Mouse (Mus musculus) heart, postnatal 36 days (tissue): Measurements from ENCODE around the gene Tango6. TPM values are rescaled to one million over a fixed set of nuclear protein-coding genes. Genes with fewer than 3 reads are reported as not detected.
"Not testable (repeated sequence)": the region's sequence is repeated elsewhere in the genome, so short reads cannot be mapped to it uniquely, and the experiment has no call there.

Experiments used
- DNase-seq, 2 experiments: peaks; one replicate each; pipeline ENCODE4 v3.0.0; 2021 to 2022
- intact Hi-C: fragments of 180-260 bp; cut with DNase I; formaldehyde crosslinking; loops from one replicate; pipeline ENCODE4 v1.15.1; 2025
- total RNA-seq, 2 experiments: library from RNA; stranded (reverse); gene quantifications; 2 replicates each; pipeline ENCODE4 v1.2.3; 2021

Tango6 gene
- total RNA-seq, 2 experiments from 2014 or later = 10.7 to 11.2 TPM

DNA sequence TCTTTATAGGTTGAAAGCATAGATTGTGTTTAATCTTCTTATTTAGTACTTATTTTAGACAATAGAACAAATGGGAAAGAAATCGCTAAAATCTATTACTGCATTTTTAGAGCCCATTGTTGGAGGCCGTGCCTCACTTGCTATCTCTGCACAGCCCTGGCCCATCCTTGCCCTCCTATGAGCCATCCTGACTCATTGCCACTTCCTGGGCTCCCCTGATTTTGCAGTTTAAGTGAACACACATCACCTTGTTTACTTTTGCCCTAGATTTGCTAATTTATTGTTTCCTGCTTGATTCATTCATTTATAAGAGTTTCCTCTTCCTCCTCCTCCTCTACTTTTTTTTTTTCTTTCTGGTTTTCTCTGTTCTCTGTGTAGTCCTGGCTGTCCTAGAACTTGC, 55.0 kb downstream of the Tango6 start:
- intact Hi-C loops = no loop called here
- no peak for DNase-seq

DNA sequence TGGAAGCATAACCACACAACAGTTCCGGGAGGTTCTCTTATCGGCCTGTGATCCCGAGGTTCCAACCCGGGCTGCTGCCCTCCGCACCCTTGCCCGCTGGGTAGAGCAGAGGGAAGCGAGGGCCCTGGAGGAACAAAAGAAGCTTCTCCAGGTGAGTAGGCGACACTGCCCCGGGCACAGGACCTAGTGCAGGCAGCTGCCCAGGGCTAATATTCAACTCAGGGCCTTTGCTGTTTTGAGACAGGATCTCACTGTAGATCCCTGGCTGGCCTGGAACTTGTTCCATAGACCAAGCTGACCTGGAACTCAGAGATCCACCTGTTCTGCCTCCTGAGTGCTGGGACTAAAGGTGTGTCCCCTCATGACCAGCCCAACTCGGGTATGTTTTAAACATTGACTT, 59.5 kb downstream of the Tango6 start:
- intact Hi-C loops = no loop called here
- no peak for DNase-seq

DNA sequence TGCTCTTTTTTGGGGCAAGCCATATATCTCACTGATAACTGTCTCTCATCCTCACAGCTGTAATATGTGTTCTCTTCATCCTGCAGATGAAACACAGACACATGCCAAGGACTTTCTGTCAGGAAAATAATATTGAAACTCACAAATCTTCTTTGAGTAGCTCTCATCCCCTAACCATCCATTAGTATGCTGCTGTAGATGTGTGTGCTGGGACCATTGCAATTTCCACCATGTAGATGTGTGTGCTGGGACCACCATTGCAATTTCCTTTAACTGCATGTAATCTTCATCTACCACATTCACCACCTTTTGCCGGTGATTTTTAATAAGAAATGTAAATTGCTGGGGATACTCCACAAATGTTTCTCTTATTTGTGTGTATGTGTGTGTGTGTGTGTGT, 60.5 kb downstream of the Tango6 start:
- no peak for DNase-seq
- intact Hi-C loops = no loop called here

DNA sequence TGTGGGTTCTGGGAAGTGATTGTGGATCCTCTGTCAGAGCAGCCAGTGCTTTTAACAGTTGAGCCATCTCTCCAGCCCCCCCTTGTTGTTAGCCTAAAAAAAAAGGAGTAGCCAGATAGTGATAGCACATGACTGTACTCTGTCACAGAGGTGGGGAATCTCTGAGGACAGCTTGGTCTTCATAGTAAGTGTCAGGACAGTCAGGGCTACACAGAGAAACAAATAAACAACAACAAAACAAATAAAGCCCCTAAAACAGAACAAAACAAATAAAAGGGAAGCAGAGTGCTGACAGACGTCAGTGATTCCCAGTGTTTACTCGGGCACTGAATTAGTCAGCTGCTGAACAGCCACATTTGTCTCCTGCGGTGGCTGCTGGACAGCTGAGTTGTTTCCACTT, 70.6 kb downstream of the Tango6 start:
- DNase-seq = no peak
- intact Hi-C loops = no loop called here

DNA sequence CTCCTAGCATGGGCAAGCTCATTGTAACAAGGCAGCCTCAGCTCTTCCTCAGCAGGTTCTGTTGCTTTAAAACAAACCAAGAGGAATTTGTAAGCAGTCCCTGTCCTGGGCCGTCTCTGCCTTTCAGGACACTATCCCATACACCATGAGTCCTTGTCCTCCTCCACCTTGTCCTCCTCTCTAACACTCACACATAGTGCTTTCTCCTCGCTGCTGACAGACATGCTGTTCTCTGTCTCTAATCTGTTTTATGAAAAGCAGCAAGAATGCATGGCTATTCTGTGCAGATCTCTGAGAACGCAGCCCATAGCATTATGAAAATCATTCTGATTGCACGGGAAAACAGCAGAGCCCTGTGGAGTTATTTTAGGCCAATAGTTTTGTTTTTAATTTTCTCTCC, 78.4 kb downstream of the Tango6 start:
- intact Hi-C loops = no loop called here
- DNase-seq = no peak

DNA sequence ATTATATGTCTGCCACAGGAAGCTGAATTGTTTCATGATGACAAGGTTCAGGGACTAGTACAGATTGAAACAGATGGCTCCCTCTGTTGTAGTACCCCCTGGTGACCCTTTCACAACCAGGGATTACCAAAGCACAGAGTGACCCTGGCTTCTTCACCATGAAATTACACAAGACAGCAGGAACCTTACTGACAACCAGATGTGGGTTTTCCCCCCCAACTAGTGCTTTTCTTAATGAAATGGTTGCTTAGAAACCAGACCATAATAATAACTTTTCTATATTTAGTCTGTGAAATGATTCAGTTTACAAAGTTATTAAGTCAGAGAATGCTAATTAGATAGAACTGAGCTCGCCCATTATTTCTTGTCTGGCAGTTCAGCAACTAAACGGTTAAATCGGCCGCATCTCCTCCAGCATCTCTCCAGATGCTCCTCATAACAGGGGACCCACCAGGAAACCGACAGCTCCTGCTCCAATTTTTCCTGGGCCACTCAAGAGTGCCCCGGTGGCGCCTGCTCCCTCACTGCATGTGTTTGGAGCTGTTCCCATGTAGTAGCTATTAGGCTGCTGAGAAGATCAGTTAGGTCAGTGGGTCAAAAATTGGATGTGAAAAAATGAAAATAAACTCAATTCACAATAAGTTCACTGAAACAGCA, 79.1 kb downstream of the Tango6 start:
- no peak for DNase-seq
- intact Hi-C loops = no loop called here

DNA sequence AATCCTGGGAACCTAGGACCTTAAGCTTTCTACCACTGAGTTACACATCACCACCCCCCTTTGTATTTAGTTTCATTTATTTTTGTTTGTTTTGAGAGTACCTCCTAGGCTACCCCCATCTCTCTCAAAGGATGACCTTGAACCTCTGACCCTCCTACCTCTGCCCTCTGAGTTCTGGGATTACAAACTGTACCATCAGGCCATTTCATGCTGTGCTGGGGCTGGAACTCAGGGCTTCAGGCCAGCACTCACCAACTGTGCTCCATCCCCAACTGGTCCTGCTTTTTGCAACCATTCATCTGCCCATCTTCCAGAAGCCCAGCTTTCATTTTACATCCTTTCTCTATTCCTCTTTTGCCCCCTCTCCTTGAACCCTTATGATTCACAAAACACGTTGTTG, 81.7 kb downstream of the Tango6 start:
- no peak for DNase-seq
- intact Hi-C loops = no loop called here

DNA sequence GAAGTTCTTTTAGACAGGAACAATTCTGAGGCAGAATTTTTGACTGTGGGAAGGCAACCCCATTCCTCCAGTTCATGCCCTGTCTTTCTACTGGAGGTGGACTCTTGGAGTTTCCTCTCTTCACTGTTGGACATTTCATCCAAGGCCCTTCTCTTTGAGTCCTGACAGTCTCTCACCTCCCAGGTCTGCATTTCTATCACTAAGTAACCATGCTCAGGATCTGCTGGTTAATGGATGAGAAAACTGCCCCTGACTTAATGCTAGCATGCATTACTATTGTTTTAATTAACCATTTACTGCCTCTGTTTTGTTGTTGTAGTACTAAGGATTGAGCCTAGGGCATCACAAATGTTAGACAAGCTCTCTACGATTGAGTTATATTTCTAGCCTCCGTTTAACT, 82.7 kb downstream of the Tango6 start:
- DNase-seq = no peak
- intact Hi-C loops = no loop called here

DNA sequence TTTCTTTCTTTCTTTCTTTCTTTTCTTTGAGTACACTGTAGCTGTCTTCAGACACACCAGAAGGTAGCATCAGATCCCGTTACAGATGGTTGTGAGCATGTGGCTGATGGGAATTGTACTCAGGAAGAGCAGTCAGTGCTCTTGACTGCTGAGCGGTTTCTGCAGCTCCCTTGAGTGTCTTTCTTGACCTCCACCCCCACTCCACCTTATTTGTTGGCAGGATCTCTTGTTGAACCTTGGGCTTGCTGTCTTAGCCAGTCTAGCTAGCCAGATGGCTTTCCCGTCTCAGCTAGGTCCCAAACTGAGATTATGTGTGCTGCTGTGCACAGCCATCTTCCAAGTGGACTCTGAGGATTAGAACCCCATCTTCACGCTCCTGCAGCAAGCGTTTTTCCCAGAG, 83.9 kb downstream of the Tango6 start:
- no peak for DNase-seq
- intact Hi-C loops = no loop called here

DNA sequence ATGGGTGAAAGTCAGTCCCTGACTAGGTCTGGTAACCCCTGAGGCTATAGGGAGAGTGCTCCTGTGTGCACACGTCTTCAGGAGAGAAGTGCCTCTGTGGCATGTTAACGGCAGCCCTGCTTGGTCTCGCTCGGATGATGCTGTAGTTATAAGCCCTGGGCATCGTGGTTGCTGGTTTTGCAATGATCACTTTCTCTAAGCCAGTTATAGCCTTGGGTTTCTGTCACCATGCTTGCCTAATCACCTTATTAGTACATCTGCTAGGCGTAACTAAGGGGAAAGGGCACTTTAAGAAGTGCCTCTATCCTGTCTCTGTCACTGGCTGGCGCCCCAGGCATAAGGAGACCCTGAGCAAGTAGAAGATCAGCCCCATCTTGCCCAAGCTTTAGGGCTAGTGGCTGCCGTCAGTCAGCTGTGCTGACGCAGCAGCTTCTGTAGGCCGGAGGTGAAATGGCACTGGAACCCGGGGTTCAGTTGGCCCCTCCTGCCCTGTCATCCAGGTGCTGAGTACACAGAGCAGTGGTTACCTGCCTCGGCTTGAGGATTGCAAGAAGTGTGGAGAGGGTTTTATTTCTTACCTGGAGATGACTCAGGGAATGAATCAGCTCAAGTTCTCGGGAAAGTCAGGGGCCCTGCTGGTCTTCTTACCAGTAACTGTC, 86.4 kb downstream of the Tango6 start:
- intact Hi-C loops = no loop called here

DNA sequence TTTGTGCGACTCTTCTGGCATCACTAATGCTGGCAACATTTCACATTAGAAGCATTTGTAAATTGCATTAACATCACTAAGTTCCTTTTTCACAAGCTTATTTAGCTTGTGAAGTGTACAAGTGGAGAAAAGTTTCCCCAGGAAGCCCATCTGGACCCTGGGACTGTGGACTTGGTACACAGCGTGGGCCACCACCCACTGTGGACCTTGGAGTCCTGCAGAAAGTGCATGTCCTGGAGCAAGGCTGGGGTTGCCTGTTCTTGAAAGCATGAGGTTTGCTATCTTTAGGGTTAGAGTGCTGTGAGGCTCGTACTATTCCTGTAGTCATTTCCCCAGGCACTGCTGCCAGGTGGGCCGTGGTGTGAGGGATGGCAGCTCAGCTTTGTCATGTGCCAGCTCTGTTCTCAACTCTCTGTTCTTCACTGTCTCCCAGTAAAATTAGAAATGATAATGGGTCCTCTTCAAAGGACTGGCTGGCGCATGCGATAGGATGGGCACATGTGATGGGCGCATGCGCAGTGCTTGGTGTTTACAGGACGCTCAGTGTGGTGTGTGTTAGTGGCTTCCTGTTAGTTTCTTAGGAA, 87.8 kb downstream of the Tango6 start:
- DNase-seq = peak; percentile 16 to 32
- intact Hi-C loops = loop anchor here (5.0 kb wide), 2 partner anchors 38 to 102 kb away; partner anchors contain the start of gene Has3

More for the DNA sequence above, 86.4 kb downstream of the Tango6 start:
- no peak for DNase-seq

DNA sequence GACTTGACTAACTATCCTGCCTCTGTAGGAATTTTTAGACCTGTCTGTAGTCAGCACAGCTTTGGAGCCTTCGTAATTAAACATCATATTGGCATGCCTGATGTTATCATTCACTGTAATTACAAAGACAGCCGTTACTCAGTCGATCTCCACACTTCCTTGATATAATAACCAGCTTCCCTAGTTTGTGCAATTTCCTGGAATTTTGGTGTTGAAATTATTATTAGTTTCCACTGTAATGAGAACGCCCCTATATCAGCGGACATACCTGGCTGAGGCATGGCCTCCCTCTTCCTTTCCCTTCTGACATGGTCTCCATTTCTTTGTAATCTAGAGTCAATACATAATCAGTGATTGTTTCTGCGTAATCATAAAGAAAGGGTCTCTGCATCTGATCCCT, 89.2 kb downstream of the Tango6 start:
- DNase-seq = no peak
- intact Hi-C loops = loop anchor here (5.0 kb wide), 2 partner anchors 40 to 100 kb away; partner anchors contain the start of gene Has3

DNA sequence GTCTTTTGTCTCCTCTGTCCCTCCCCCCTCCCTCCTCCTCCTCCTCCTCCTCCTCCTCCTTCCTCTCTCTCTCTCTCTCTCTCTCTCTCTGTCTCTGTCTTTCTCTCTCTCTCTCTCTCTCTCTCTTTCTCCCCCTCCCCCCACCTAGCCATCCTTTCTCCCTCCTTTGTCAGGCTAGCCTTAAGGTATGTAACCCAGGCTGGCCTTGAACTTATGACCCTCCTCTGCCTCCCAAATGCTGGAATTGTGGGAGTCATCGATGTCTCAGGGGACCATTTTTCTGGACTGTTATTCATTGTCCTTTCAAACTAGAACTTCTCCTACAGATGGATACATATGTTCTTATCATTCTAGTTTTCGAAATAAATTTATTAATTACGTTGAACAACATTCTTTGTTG, 89.6 kb downstream of the Tango6 start:
- intact Hi-C loops = loop anchor here (5.0 kb wide), 2 partner anchors 40 to 100 kb away; partner anchors contain the start of gene Has3
- no peak for DNase-seq

DNA sequence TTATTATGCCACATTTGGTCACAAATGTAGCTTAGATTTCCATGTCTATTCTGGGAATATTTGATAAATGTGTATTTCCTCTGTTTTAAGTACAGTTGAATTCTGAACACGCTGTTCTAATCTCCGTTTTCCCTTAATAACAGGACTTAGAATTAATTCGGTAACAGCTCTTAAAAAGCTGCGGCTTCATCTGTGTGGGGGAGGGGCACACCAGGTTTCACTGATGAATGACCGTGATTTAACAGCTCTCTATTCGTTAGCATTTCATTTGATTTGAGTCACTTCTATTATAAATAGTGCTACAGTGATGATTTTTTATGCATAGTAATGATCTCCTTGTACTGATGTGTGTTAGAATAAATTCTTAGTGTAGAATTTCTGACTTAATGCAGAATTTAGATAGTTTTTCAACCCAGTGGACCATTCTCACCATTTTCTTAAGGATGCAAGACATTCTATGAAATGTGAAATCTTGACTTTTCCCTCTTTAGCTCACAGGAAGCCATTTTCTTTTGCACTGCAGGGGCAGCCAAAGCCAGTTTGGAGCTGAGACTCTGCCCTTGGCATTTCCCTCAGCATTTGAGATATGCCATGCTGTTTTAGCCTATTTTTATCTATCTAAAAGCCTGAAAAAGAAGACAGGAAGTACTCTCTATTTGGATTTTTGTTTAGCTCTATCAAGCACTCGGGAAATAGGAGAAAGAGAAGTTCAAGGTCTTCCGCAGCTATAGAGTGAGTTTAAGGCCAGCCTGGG, 91.9 kb downstream of the Tango6 start:
- no peak for DNase-seq
- intact Hi-C loops = loop anchor here (5.0 kb wide), 2 partner anchors 42 to 98 kb away; partner anchors contain the start of gene Has3

DNA sequence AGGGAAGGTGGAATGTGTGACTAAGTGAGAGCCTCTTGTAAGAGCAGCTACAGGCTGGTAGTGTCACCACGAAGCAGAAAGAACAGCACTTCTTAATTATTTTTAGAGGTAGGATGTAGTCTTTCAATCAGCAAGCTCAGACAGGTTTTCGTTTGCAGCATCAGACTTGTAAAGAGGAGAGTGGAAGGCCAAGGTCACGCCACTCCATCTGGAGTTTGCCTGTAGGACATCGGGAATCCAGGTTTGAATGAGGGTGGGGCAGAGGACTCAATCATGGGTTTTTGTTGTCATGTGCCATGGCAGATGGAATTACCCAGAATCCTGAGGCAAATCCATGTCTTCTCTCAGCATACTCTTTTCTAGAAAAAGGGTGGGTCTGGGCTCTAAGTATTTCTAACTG, 106.8 kb downstream of the Tango6 start:
- no peak for DNase-seq
- intact Hi-C loops = no loop called here

DNA sequence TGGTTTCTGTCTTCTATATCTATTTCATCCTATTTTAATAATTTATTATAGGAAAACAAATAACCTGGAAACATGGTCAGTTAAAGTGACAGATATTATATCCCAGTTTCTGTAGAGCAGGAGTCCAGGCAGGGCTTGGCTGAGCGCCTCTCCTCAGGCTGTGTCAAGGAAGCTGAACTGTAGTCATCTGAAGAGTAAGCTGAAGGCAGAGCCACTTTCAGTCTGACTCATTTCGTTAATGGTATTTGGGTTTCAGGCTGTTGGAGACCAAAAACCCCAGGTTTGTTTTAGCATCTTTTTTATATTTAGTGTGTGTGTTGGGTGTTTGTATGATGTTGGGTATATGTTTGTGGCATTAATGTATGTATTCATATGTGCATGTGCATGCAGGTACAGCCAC, 112.0 kb downstream of the Tango6 start:
- intact Hi-C loops = no loop called here

DNA sequence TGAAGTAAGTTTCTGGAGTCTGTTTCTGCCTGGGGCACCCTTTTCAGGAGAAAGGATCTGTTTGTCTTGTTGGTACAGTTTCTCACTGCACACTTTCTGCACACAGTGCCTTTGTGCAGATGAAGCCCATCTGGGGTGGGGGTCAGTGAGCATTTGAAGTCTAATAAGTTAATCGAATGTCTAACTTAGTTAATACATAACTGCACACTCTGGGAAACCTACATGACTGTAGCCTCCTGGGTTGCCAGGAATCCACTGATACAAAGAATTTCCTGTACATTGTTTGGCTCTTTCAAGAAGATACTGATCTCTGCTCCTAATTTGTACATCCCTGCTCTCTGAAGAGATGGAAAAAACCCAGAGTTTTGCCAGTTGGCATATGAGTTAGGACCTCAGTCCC, 117.0 kb downstream of the Tango6 start:
- intact Hi-C loops = no loop called here
- DNase-seq = no peak

More for the DNA sequence above, 112.0 kb downstream of the Tango6 start:
- DNase-seq = no peak

DNA sequence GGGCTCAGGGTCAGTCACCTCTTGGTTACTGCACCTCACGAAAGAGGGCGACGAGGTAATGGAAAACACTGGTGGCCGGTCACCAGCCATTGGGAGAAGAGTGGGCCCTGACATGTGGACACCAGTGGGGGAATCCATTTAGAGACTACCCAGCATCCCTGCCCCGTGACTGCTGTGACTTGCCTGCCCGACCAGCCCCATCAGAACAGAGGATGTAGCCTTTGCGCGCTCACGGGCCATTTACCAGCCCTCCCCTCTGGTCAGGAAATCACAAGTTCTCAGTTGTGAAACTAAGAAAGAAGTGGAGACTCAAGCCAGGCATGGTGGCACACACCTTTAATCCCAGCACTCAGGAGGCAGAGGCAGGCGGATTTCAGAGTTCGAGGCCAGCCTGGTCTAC, 118.4 kb downstream of the Tango6 start:
- intact Hi-C loops = no loop called here
- DNase-seq = no peak

DNA sequence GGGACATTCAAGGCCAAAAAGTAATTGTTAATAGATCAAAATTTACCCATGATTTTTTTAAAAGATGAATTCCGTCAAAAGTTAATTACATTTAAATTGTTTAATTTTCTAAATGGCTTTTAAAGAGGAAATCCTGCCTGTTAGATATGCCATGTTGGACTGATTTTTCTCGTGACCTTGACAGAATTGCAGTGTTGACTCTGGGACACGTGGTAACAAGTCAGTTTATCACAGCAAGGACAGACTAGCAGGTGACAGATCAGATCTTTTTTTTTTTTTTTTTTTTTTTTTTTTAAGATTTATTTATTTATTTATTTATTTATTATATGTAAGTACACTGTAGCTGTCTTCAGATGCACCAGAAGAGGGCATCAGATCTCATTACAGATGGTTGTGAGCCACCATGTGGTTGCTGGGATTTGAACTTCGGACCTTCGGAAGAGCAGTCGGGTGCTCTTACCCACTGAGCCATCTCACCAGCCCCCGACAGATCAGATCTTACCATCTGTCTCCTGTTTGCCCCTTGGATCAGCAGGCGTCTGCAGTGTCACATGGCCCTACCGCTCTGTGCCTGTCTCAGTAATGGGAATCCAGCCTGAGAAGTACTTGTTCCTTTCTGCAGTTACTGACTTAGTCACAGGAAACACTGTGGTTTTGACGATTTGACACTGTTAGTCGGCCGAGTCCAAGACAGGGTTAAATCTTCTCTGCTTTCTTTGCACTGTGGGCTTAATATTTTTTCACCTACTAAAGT, 119.7 kb downstream of the Tango6 start:
- intact Hi-C loops, DNase-seq: not testable (repeated sequence)

DNA sequence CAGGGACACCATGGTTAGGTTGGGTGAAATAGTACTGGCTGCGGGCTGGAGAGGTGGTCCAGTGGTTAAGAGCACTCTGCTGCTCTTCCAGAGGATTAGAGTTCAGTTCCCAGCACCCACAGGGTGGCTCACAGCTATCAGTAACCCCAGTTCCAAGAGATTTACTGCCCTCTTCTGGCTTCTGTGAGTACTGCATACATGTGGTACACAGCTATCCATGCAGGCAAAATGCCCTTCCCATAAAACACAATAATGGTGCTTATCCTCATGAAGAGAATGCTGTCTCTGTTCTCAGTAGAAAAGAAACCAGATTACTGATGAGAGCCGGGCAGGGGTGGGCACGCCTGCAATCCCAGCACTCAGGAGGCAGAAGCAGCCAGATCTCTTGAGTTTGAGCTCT, 123.0 kb downstream of the Tango6 start:
- intact Hi-C loops = no loop called here
- no peak for DNase-seq

DNA sequence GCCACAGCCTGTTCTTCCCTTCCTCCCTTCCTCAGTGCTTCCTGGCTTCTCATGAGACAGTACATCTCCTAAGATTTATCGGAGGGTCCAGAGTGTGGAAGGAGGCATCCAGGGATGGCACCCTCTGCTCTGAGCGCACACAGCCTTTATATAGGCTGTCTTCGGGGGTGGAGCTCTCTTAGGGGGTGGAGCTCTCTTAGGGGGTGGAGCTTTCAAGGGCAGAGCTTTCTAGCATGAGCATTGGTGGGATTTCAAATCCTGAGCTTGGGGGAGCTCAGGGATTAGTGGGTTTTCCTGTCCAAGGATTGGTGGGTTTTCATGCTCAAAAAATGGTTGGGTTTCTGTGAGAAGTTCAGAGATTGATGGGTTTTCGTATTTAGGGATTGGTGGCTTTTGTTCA, 124.6 kb downstream of the Tango6 start:
- no peak for DNase-seq
- intact Hi-C loops = no loop called here
